Mouse (Mus musculus) midbrain, embryonic 12.5 days (tissue): ENCODE results near the gene Csk. TPM values are rescaled to one million over a fixed set of nuclear protein-coding genes. Genes with fewer than 3 reads are reported as not detected.

Experiments used
- ATAC-seq: fragments of 200-750 bp; cut with Nextera tagmentation; 2 replicates; pipeline ENCODE4 v1.8.0; 2017; ENCODE audit warnings: low read depth, moderate TSS enrichment, moderate library complexity; ENCODE audit not compliant: low FRiP score
- H3K27ac ChIP-seq: fragments of 300-500 bp; sonication (generic); replicated peaks from 2 replicates; pipeline ENCODE4 v1.5.1; 2016; ENCODE audit warnings: mild to moderate bottlenecking
- H3K27me3 ChIP-seq: fragments of 300-500 bp; sonication (generic); 2 replicates; pipeline ENCODE4 v1.6.1; 2016; ENCODE audit warnings: mild to moderate bottlenecking
- H3K36me3 ChIP-seq: fragments of 300-500 bp; sonication (generic); 2 replicates; pipeline ENCODE4 v1.6.1; 2016
- H3K4me1 ChIP-seq: fragments of 300-500 bp; sonication (generic); 2 replicates; pipeline ENCODE4 v1.6.1; 2016
- H3K4me2 ChIP-seq: fragments of 300-500 bp; sonication (generic); replicated peaks from 2 replicates; pipeline ENCODE4 v1.6.1; 2016; ENCODE audit warnings: mild to moderate bottlenecking, moderate library complexity
- H3K4me3 ChIP-seq: fragments of 300-500 bp; sonication (generic); 2 replicates; pipeline ENCODE4 v1.5.1; 2016; ENCODE audit warnings: mild to moderate bottlenecking
- H3K9ac ChIP-seq: fragments of 300-500 bp; sonication (generic); replicated peaks from 2 replicates; pipeline ENCODE4 v1.6.1; 2016; ENCODE audit warnings: mild to moderate bottlenecking, moderate library complexity
- H3K9me3 ChIP-seq: fragments of 300-500 bp; sonication (generic); 2 replicates; pipeline ENCODE4 v1.6.1; 2016; ENCODE audit warnings: mild to moderate bottlenecking
- whole genome bisulfite sequencing: fragments of 180-500 bp; shearing (Covaris S2); methylation state at CpG from one replicate; pipeline ENCODE4 v1.1.7; 2016; 5-methylcytosine and 5-hydroxymethylcytosine counted together
- polyA plus RNA-seq: library from polyadenylated mRNA; unstranded; fragments of >200 nt; fragmentation: Nextera tagmentation; extraction: Ambion mirVana; gene quantifications from 2 replicates; pipeline ENCODE4 v1.2.1, GENCODE M21; 2016

Gene Csk
- polyA plus RNA-seq, 1 experiment from 2014 or later = 40.0 TPM

GRCm38 (mm10) chr9:57671037-57671436 is 17.6 kb upstream of the Csk start:
- H3K27me3 ChIP-seq = 0 out of 2 replicates have a peak, but pooled peaks cover 3% of the 10 kb centered on the region

DNA sequence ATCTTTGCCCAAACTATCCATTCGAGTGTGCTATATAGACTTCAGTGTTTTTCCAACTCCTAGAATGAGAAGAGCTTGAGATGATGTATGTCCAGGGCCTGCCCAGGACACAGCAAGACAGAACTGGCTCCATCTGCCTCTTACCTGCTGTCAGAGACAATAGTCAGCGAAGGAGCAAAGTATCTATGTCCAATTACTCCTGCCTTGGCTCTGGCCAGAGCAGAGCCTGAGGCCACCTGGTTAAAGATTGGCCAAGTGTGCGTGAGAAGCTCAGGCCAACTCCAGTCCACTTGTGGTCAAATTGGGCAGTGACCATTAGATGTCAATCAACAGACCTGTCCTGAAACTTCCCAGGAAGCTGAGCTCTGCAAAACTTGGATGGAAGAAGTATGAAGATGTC is 16.1 kb upstream of the Csk start:
- H3K4me1 ChIP-seq = no peaks in the 10 kb centered on the region
- WGBS = 84% methylated on average over 3 of the region's 3 CpGs
- H3K9ac ChIP-seq = no peak overlapping the region
- no peak overlapping the region for H3K4me2 ChIP-seq
- H3K27me3 ChIP-seq = 0 out of 2 replicates have a peak, but pooled peaks cover 3% of the 10 kb centered on the region
- no peaks in the 10 kb centered on the region for H3K36me3 ChIP-seq
- no peak overlapping the region for H3K27ac ChIP-seq
- no peaks in the 10 kb centered on the region for H3K9me3 ChIP-seq
- no peak for ATAC-seq
- no peak overlapping the region for H3K4me3 ChIP-seq

More at GRCm38 (mm10) chr9:57671037-57671436, 17.6 kb upstream of the Csk start:
- H3K4me2 ChIP-seq = no peak overlapping the region
- H3K9me3 ChIP-seq = no peaks in the 10 kb centered on the region
- WGBS = 92% methylated on average over 4 of the region's 4 CpGs
- H3K27ac ChIP-seq = no peak overlapping the region
- H3K4me1 ChIP-seq = no peaks in the 10 kb centered on the region
- no peak overlapping the region for H3K9ac ChIP-seq
- H3K36me3 ChIP-seq = no peaks in the 10 kb centered on the region
- no peak for ATAC-seq
- H3K4me3 ChIP-seq = no peak overlapping the region

DNA sequence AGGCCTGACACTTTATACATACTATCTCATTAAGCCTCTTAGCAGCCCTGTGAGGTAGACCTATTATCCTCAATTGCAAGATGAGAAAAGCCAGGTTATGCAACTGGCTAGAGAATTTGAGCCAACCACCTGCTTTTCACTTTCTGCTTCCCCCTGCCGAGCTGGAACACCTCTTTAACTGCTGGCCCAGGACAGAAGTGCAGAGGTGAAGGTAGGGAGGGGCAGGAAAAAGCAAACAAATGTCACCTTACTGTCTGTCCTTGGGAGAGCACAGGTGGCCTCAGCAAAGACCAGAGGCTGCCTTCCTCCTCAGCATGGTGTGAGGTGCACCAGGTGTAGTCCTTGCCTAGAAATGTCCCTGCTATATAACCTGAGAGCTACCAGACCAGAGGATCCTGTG is 14.8 kb upstream of the Csk start:
- WGBS = 59% methylated on average over 1 of the region's 1 CpGs
- Histone ChIP-seq H3K36me3 (no peaks in the 10 kb centered on the region), H3K27ac (no peak overlapping the region), H3K9me3 (no peaks in the 10 kb centered on the region), H3K4me3 (no peak overlapping the region), H3K27me3 (0 out of 2 replicates have a peak, but pooled peaks cover 2% of the 10 kb centered on the region), H3K4me2 (no peak overlapping the region), H3K9ac (no peak overlapping the region), H3K4me1 (no peaks in the 10 kb centered on the region)
- no peak for ATAC-seq

- no peaks in the 10 kb centered on the region for H3K4me1 ChIP-seq
- H3K9ac ChIP-seq = no peak overlapping the region
- H3K4me2 ChIP-seq = no peak overlapping the region
- H3K36me3 ChIP-seq = no peaks in the 10 kb centered on the region
- 61% methylated on average over 11 of the region's 11 CpGs for WGBS
- ATAC-seq = no peak
- H3K9me3 ChIP-seq = no peaks in the 10 kb centered on the region
- H3K4me3 ChIP-seq = no peak overlapping the region
- H3K27me3 ChIP-seq = no peaks in the 10 kb centered on the region
- H3K27ac ChIP-seq = no peak overlapping the region
Observed at GRCm38 (mm10) chr9:57667817-57668216, 14.4 kb upstream of the Csk start.

DNA sequence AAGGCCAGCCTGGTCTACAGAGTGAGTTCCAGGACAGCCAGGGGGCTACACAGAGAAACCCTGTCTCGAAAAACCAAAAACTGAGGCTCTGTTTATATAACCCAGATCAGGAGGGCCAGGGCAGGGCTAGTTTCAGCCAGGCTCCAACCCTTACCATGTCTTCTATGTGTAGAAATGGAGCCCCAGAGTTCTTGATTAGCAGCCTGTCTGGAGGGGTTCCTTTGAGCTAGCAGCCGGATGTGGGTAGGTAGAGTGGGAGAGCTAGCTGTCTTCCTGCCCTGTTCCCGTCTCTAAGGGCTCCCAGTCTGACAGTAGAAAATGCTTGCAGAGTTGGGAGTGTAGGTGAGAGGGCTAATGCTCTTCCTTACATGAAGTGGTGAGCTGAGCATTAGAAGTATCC is 13.7 kb upstream of the Csk start:
- ATAC-seq = no peak
- 79% methylated on average over 3 of the region's 3 CpGs for WGBS
- Histone ChIP-seq H3K4me1 (no peaks in the 10 kb centered on the region), H3K4me2 (no peak overlapping the region), H3K4me3 (no peak overlapping the region), H3K27me3 (no peaks in the 10 kb centered on the region), H3K9me3 (no peaks in the 10 kb centered on the region), H3K27ac (no peak overlapping the region), H3K9ac (no peak overlapping the region), H3K36me3 (no peaks in the 10 kb centered on the region)

- no peaks in the 10 kb centered on the region for H3K4me1 ChIP-seq
- WGBS = 87% methylated on average over 8 of the region's 8 CpGs
- ATAC-seq = no peak
Observed at GRCm38 (mm10) chr9:57666536-57666935, 13.1 kb upstream of the Csk start.

DNA sequence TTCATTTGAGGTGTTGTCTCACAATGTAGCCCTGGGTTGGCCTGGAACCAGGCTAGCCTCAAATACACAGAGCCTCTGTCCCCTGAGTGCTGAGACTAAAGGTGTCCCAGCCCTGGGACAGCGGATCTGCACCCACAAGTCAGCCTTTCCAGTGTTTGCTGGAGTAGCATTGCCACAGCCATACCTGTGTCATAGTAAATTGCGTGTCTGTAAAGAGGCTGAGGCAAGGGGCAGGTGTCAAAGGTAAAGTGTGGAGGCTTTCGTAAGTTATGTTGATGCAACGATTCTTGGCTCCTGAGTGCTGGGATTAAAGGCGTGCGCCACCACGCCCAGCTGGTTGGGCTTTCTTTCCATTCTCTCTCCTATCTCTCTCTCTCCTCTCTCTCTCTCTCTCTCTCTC is 11.2 kb upstream of the Csk start:
- Histone ChIP-seq H3K9me3 (no peaks in the 10 kb centered on the region), H3K27ac (no peak overlapping the region), H3K36me3 (no peaks in the 10 kb centered on the region), H3K4me2 (no peak overlapping the region), H3K4me1 (no peaks in the 10 kb centered on the region), H3K9ac (no peak overlapping the region), H3K27me3 (no peaks in the 10 kb centered on the region), H3K4me3 (no peak overlapping the region)
- ATAC-seq = no peak
- WGBS = 65% methylated on average over 7 of the region's 7 CpGs

More at GRCm38 (mm10) chr9:57666536-57666935, 13.1 kb upstream of the Csk start:
- Histone ChIP-seq H3K4me2 (no peak overlapping the region), H3K9ac (no peak overlapping the region), H3K36me3 (no peaks in the 10 kb centered on the region), H3K27ac (no peak overlapping the region), H3K27me3 (no peaks in the 10 kb centered on the region), H3K4me3 (no peak overlapping the region), H3K9me3 (no peaks in the 10 kb centered on the region)

- 85% methylated on average over 3 of the region's 3 CpGs for WGBS
Observed at GRCm38 (mm10) chr9:57661552-57661951, 8.1 kb upstream of the Csk start.

DNA sequence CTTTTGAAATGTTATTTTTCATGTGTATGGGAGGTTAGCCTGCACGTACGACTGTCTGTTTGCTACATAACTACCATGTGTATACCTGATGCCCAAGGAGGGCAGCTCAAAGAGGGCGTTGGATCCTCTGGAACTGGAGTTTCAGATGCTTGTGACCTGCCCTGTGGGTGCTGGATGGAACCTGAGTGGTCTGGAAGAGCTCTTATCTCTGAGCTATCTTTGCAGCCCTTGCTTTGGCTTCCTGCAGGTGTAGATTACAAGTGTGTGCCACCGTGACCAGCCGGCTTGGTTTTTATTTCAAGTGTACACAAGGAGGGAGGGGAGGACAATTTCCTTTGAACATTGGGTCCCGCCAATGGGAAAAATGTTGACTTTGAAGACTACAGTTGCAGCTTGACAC is 7.1 kb upstream of the Csk start:
- Histone ChIP-seq H3K36me3 (no peaks in the 10 kb centered on the region), H3K27me3 (peaks cover 7% of the 10 kb centered on the region; the same call in 1 of the 2 replicates), H3K4me2 (no peak overlapping the region), H3K9me3 (no peaks in the 10 kb centered on the region), H3K27ac (no peak overlapping the region), H3K4me1 (peaks cover 3% of the 10 kb centered on the region; the same call in 1 of the 2 replicates), H3K4me3 (no peak overlapping the region), H3K9ac (no peak overlapping the region)
- no peak for ATAC-seq
- WGBS = 89% methylated on average over 6 of the region's 6 CpGs

More at GRCm38 (mm10) chr9:57661552-57661951, 8.1 kb upstream of the Csk start:
- Histone ChIP-seq H3K36me3 (no peaks in the 10 kb centered on the region), H3K4me1 (no peaks in the 10 kb centered on the region), H3K9me3 (no peaks in the 10 kb centered on the region), H3K9ac (no peak overlapping the region), H3K27me3 (peaks cover 5% of the 10 kb centered on the region; the same call in 1 of the 2 replicates), H3K4me2 (no peak overlapping the region), H3K4me3 (no peak overlapping the region), H3K27ac (no peak overlapping the region)
- no peak for ATAC-seq

DNA sequence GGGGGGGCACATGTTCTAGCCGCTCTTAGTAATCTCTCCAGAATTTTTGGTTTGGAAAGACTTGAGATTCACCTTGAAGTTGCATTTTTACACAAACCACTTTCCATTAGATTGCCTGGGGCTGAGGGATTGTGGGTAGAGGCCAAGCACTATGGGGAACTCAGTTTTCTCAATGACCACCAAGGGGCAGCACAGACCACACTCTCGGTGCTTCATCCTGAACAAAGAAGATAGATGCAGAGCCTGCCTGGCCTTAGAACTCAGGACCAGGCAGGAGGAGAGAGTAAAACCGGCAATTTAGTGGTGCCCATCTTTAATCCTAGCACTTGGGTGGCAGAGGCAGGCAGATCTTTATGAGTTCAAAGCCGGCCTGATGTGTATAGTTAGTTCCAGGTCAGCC is 6.3 kb upstream of the Csk start:
- no peak overlapping the region for H3K4me3 ChIP-seq
- no peak overlapping the region for H3K9ac ChIP-seq
- 31% methylated on average over 4 of the region's 4 CpGs for WGBS
- peaks cover 3% of the 10 kb centered on the region; the same call in 1 of the 2 replicates for H3K4me1 ChIP-seq
- no peaks in the 10 kb centered on the region for H3K9me3 ChIP-seq
- ATAC-seq = no peak
- no peak overlapping the region for H3K4me2 ChIP-seq
- H3K36me3 ChIP-seq = no peaks in the 10 kb centered on the region
- H3K27ac ChIP-seq = no peak overlapping the region
- peaks cover 7% of the 10 kb centered on the region; the same call in 1 of the 2 replicates for H3K27me3 ChIP-seq

DNA sequence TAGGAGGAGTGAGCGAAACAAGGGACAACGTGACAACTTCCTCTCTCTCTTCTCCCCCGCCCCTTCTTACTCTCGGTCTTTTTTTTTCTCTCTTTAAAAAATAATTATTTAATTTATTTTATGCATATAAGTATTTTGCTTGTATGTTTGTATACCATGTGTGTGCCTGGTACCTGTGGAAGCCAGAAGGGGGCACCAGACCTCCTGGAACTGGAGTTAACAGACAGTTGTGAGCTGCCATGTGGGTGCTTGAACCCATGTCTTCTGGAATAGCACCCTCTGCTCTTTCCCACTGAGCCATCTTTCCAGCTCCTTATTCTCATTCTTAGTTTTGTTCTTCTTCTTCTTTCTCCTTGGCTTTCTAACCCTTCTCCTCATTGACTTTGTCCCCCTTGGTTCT is 5.5 kb upstream of the Csk start:
- Histone ChIP-seq H3K4me1 (peaks cover 3% of the 10 kb centered on the region; the same call in 1 of the 2 replicates), H3K27ac (no peak overlapping the region), H3K27me3 (peaks cover 12% of the 10 kb centered on the region; the same call in 1 of the 2 replicates), H3K9ac (no peak overlapping the region), H3K9me3 (no peaks in the 10 kb centered on the region), H3K36me3 (no peaks in the 10 kb centered on the region), H3K4me3 (no peak overlapping the region), H3K4me2 (no peak overlapping the region)
- ATAC-seq = no peak
- WGBS = 85% methylated on average over 4 of the region's 4 CpGs

GRCm38 (mm10) chr9:57657843-57658242 is 4.4 kb upstream of the Csk start:
- Histone ChIP-seq H3K9me3 (no peaks in the 10 kb centered on the region), H3K9ac (no peak overlapping the region), H3K27ac (no peak overlapping the region), H3K4me3 (no peak overlapping the region), H3K4me2 (no peak overlapping the region), H3K36me3 (no peaks in the 10 kb centered on the region), H3K27me3 (peaks cover 13% of the 10 kb centered on the region; the same call in 1 of the 2 replicates), H3K4me1 (peaks cover 15% of the 10 kb centered on the region)
- WGBS = 71% methylated on average over 4 of the region's 4 CpGs
- no peak for ATAC-seq
